Mouse (Mus musculus): Measurements from ENCODE around the gene Trim14. TPM values are rescaled to one million over a fixed set of nuclear protein-coding genes. Genes with fewer than 3 reads are reported as not detected.
A peak's percentile ranks its signal among the peaks of the same experiment; 100 is the strongest.

Gene Trim14
- polyA plus RNA-seq, 1 experiment = 14.6 TPM

GRCm38 (mm10) chr4:46563847-46564246 is 27.9 kb upstream of the Trim14 start:
- no peak for TF ChIP-seq POLR2A (IDR thresholded peaks at IDR 0.05; ENCODE audit: borderline replicate concordance, extremely low read depth, low read depth, low read length)
- TF ChIP-seq CTCF (IDR thresholded peaks at IDR 0.05; ENCODE audit: insufficient read depth, low read length) = no peak
- 43% methylated on average over 10 of the region's 10 CpGs for WGBS
- Histone ChIP-seq H3K4me3 (replicated peaks; ENCODE audit: extremely low read depth, low read depth, low read length) (no peak overlapping the region), H3K4me1 (ENCODE audit: control insufficient read depth, insufficient read depth, low read length) (peaks cover 7% of the 10 kb centered on the region; the same call in 1 of the 2 replicates)
- DNase-seq = peak; percentile 35

GRCm38 (mm10) chr4:46562841-46563240 is 26.9 kb upstream of the Trim14 start:
- WGBS = 95% methylated on average over 14 of the region's 14 CpGs
- TF ChIP-seq POLR2A (IDR thresholded peaks at IDR 0.05; ENCODE audit: borderline replicate concordance, extremely low read depth, low read depth, low read length) (no peak), CTCF (IDR thresholded peaks at IDR 0.05; ENCODE audit: insufficient read depth, low read length) (no peak)
- DNase-seq = no peak

GRCm38 (mm10) chr4:46562037-46562436 is 26.1 kb upstream of the Trim14 start:
- Histone ChIP-seq H3K4me1 (ENCODE audit: control insufficient read depth, insufficient read depth, low read length) (peaks cover 7% of the 10 kb centered on the region; the same call in 1 of the 2 replicates), H3K4me3 (replicated peaks; ENCODE audit: extremely low read depth, low read depth, low read length) (no peak overlapping the region)
- TF ChIP-seq CTCF (IDR thresholded peaks at IDR 0.05; ENCODE audit: insufficient read depth, low read length) (no peak), POLR2A (IDR thresholded peaks at IDR 0.05; ENCODE audit: borderline replicate concordance, extremely low read depth, low read depth, low read length) (no peak)
- no peak for DNase-seq
- 79% methylated on average over 5 of the region's 5 CpGs for WGBS

More at GRCm38 (mm10) chr4:46562841-46563240, 26.9 kb upstream of the Trim14 start:
- peaks cover 7% of the 10 kb centered on the region; the same call in 1 of the 2 replicates for H3K4me1 ChIP-seq (ENCODE audit: control insufficient read depth, insufficient read depth, low read length)
- H3K4me3 ChIP-seq (replicated peaks; ENCODE audit: extremely low read depth, low read depth, low read length) = no peak overlapping the region

GRCm38 (mm10) chr4:46560069-46560705 is 24.2 kb upstream of the Trim14 start:
- no peak for TF ChIP-seq CTCF (IDR thresholded peaks at IDR 0.05; ENCODE audit: insufficient read depth, low read length)
- TF ChIP-seq POLR2A (IDR thresholded peaks at IDR 0.05; ENCODE audit: borderline replicate concordance, extremely low read depth, low read depth, low read length) = no peak
- no peak overlapping the region for H3K4me3 ChIP-seq (replicated peaks; ENCODE audit: extremely low read depth, low read depth, low read length)
- H3K4me1 ChIP-seq (ENCODE audit: control insufficient read depth, insufficient read depth, low read length) = peaks cover 7% of the 10 kb centered on the region; the same call in 1 of the 2 replicates
- DNase-seq = no peak
- WGBS = 72% methylated on average over 14 of the region's 14 CpGs

- DNase-seq = no peak
- H3K4me1 ChIP-seq (ENCODE audit: control insufficient read depth, insufficient read depth, low read length) = peaks cover 11% of the 10 kb centered on the region
- 58% methylated on average over 22 of the region's 22 CpGs for WGBS
- TF ChIP-seq CTCF (IDR thresholded peaks at IDR 0.05; ENCODE audit: insufficient read depth, low read length) = no peak
- TF ChIP-seq POLR2A (IDR thresholded peaks at IDR 0.05; ENCODE audit: borderline replicate concordance, extremely low read depth, low read depth, low read length) = no peak
- H3K4me3 ChIP-seq (replicated peaks; ENCODE audit: extremely low read depth, low read depth, low read length) = no peak overlapping the region
These were observed 23.0 kb upstream of the Trim14 start for GRCm38 (mm10) chr4:46558672-46559667.

GRCm38 (mm10) chr4:46556933-46557332 is 21.0 kb upstream of the Trim14 start:
- no peak overlapping the region for H3K4me3 ChIP-seq (replicated peaks; ENCODE audit: extremely low read depth, low read depth, low read length)
- H3K4me1 ChIP-seq (ENCODE audit: control insufficient read depth, insufficient read depth, low read length) = peaks cover 9% of the 10 kb centered on the region
- TF ChIP-seq CTCF (IDR thresholded peaks at IDR 0.05; ENCODE audit: insufficient read depth, low read length) (no peak), POLR2A (IDR thresholded peaks at IDR 0.05; ENCODE audit: borderline replicate concordance, extremely low read depth, low read depth, low read length) (no peak)
- no peak for DNase-seq
- WGBS = 76% methylated on average over 3 of the region's 3 CpGs

- TF ChIP-seq POLR2A (IDR thresholded peaks at IDR 0.05; ENCODE audit: borderline replicate concordance, extremely low read depth, low read depth, low read length) (no peak), CTCF (IDR thresholded peaks at IDR 0.05; ENCODE audit: insufficient read depth, low read length) (no peak)
- WGBS = 64% methylated on average over 9 of the region's 9 CpGs
- Histone ChIP-seq H3K4me3 (replicated peaks; ENCODE audit: extremely low read depth, low read depth, low read length) (no peak overlapping the region), H3K4me1 (ENCODE audit: control insufficient read depth, insufficient read depth, low read length) (peaks cover 9% of the 10 kb centered on the region)
- DNase-seq = peak; percentile 40
These were observed 19.8 kb upstream of the Trim14 start for GRCm38 (mm10) chr4:46555762-46556161.

- no peak for TF ChIP-seq POLR2A (IDR thresholded peaks at IDR 0.05; ENCODE audit: borderline replicate concordance, extremely low read depth, low read depth, low read length)
- DNase-seq = no peak
- Histone ChIP-seq H3K4me1 (ENCODE audit: control insufficient read depth, insufficient read depth, low read length) (peaks cover 5% of the 10 kb centered on the region), H3K4me3 (replicated peaks; ENCODE audit: extremely low read depth, low read depth, low read length) (no peak overlapping the region)
- 58% methylated on average over 10 of the region's 10 CpGs for WGBS
These were observed 18.5 kb upstream of the Trim14 start for GRCm38 (mm10) chr4:46554295-46555069.

- DNase-seq = peak; percentile 71
- 21% methylated on average over 1 of the region's 1 CpGs for WGBS
- Histone ChIP-seq H3K4me3 (replicated peaks; ENCODE audit: extremely low read depth, low read depth, low read length) (no peak overlapping the region), H3K4me1 (ENCODE audit: control insufficient read depth, insufficient read depth, low read length) (peaks cover 5% of the 10 kb centered on the region)
- TF ChIP-seq CTCF (IDR thresholded peaks at IDR 0.05; ENCODE audit: insufficient read depth, low read length) = no peak
- no peak for TF ChIP-seq POLR2A (IDR thresholded peaks at IDR 0.05; ENCODE audit: borderline replicate concordance, extremely low read depth, low read depth, low read length)
These were observed 17.9 kb upstream of the Trim14 start for GRCm38 (mm10) chr4:46553864-46554263.

Data from lung, adult 2 months (tissue).